Mouse (Mus musculus) heart, postnatal 0 days (tissue): ENCODE measurements around the gene 1700019N19Rik. TPM values are rescaled to one million over a fixed set of nuclear protein-coding genes. Genes with fewer than 3 reads are reported as not detected.

Source experiments
- ATAC-seq: fragments of 200-750 bp; cut with Nextera tagmentation; 2 replicates; pipeline ENCODE4 v1.8.0; 2017; ENCODE audit warnings: low read depth, moderate number of reproducible peaks, moderate library complexity; ENCODE audit not compliant: insufficient read depth
- DNase-seq: peaks from one replicate; pipeline ENCODE4 v3.0.0-alpha.2; 2016; ENCODE audit warnings: low spot score
- H3K27ac ChIP-seq: fragments of 300-500 bp; sonication (generic); 2 replicates; pipeline ENCODE4 v1.5.1; 2014; ENCODE audit warnings: low read depth, mild to moderate bottlenecking
- H3K27me3 ChIP-seq: fragments of 300-500 bp; sonication (generic); 2 replicates; pipeline ENCODE4 v1.6.1; 2014; ENCODE audit warnings: low read length, mixed read lengths; ENCODE audit not compliant: control insufficient read depth, insufficient read depth
- H3K36me3 ChIP-seq: fragments of 300-500 bp; sonication (generic); replicated peaks from 2 replicates; pipeline ENCODE4 v1.6.1; 2014; ENCODE audit warnings: low read length, mixed read lengths; ENCODE audit not compliant: control insufficient read depth, insufficient read depth
- H3K4me1 ChIP-seq: fragments of 300-500 bp; sonication (generic); 2 replicates; pipeline ENCODE4 v1.6.1; 2014; ENCODE audit warnings: antibody characterized with exemption; ENCODE audit not compliant: control insufficient read depth, insufficient read depth
- H3K4me2 ChIP-seq: fragments of 300-500 bp; sonication (generic); 2 replicates; pipeline ENCODE4 v1.6.1; 2014; ENCODE audit warnings: low read depth, mild to moderate bottlenecking, low read length, moderate library complexity
- H3K4me3 ChIP-seq: fragments of 300-500 bp; sonication (generic); 2 replicates; pipeline ENCODE4 v1.5.1; 2014; ENCODE audit warnings: low read depth, low read length
- H3K9ac ChIP-seq: fragments of 300-500 bp; sonication (generic); replicated peaks from 2 replicates; pipeline ENCODE4 v1.6.1; 2014; ENCODE audit warnings: low read depth, low read length, mixed read lengths
- H3K9me3 ChIP-seq: fragments of 300-500 bp; sonication (generic); replicated peaks from 2 replicates; pipeline ENCODE4 v1.6.1; 2016; ENCODE audit warnings: low read length; ENCODE audit not compliant: control insufficient read depth
- CTCF ChIP-seq: IDR thresholded peaks from 2 replicates; pipeline ENCODE4 v1.5.1; 2016; ENCODE audit warnings: antibody characterized with exemption, control low read depth, low read depth
- EP300 ChIP-seq: IDR thresholded peaks from 2 replicates; pipeline ENCODE4 v1.6.1; 2016; ENCODE audit warnings: antibody characterized with exemption, low read depth
- WGBS: fragments of 180-500 bp; shearing (Covaris S2); extraction: QIAGEN DNeasy Blood & Tissue Kit; methylation state at CpG from one replicate; pipeline ENCODE4 v1.1.7; 2014; 5-methylcytosine and 5-hydroxymethylcytosine counted together
- polyA plus RNA-seq: library from polyadenylated mRNA; unstranded; fragments of >200 nt; fragmentation: Nextera tagmentation; extraction: Ambion mirVana; gene quantifications from 2 replicates; pipeline ENCODE4 v1.2.1, GENCODE M21; 2015
- total RNA-seq: library from RNA; depleted of rRNA; stranded (reverse); fragments of >200 nt; gene quantifications from 2 replicates; pipeline ENCODE4 v1.2.3, GENCODE M21; 2014; ENCODE audit warnings: low replicate concordance; rRNA removed

Gene 1700019N19Rik
- total and polyA plus RNA-seq, 2 experiments from 2014 or later, result not detected

- 83% methylated on average over 4 of the region's 4 CpGs for WGBS
- Histone ChIP-seq H3K27ac (no peak overlapping the region), H3K4me2 (no peak overlapping the region), H3K4me3 (no peak overlapping the region), H3K9me3 (no peaks in the 10 kb centered on the region), H3K4me1 (no peaks in the 10 kb centered on the region), H3K27me3 (no peaks in the 10 kb centered on the region), H3K9ac (no peak overlapping the region), H3K36me3 (no peaks in the 10 kb centered on the region)
- TF ChIP-seq CTCF (no peak), EP300 (no peak)
- no peak for ATAC-seq
- no peak for DNase-seq
Observed at GRCm38 (mm10) chr19:58738111-58738510, 56.1 kb downstream of the 1700019N19Rik start.

Other genes starting within 250 kb of the 1700019N19Rik start
- not detected in 2 replicates for gene Pnlip, start 142.0 kb downstream of the 1700019N19Rik start, total RNA-seq
- gene Pnlip, start 142.0 kb downstream of the 1700019N19Rik start, polyA plus RNA-seq, result 0.07 TPM in 1 of 2 replicates, not detected in the other
- 0.23 TPM in 1 of 2 replicates, not detected in the other for gene Pnliprp1, start 65.6 kb downstream of the 1700019N19Rik start, total RNA-seq
- 0.30 and 0.59 TPM in 2 replicates for gene Pnliprp1, start 65.6 kb downstream of the 1700019N19Rik start, polyA plus RNA-seq
- gene Pnliprp2, start 34.7 kb downstream of the 1700019N19Rik start, total RNA-seq, result 2.3 TPM in 1 of 2 replicates, not detected in the other
- 0.14 TPM in 1 of 2 replicates, not detected in the other for gene Pnliprp2, start 34.7 kb downstream of the 1700019N19Rik start, polyA plus RNA-seq
- not detected in 2 replicates for gene Eno4, start 149.0 kb upstream of the 1700019N19Rik start, total RNA-seq
- 0.12 and 0.15 TPM in 2 replicates for gene Eno4, start 149.0 kb upstream of the 1700019N19Rik start, polyA plus RNA-seq
- gene Hspa12a, start 149.2 kb upstream of the 1700019N19Rik start, total RNA-seq, result 15.0 and 39.2 TPM in 2 replicates
- 11.5 and 13.2 TPM in 2 replicates for gene Hspa12a, start 149.2 kb upstream of the 1700019N19Rik start, polyA plus RNA-seq